Mouse (Mus musculus): ENCODE data around the gene Zyg11b.

The Zyg11b gene

GRCm38 (mm10) chr4:108318649-108319615, 18.0 kb upstream of the Zyg11b start:
- no peak for DNase-seq (ENCODE audit: low read depth, low spot score)

GRCm38 (mm10) chr4:108317656-108318605, 17.0 kb upstream of the Zyg11b start:
- no peak for DNase-seq (ENCODE audit: low read depth, low spot score)

GRCm38 (mm10) chr4:108314041-108314440, 13.1 kb upstream of the Zyg11b start:
- no peak for DNase-seq (ENCODE audit: low read depth, low spot score)

GRCm38 (mm10) chr4:108310706-108311105, 9.8 kb upstream of the Zyg11b start:
- DNase-seq (ENCODE audit: low read depth, low spot score): no peak

DNA sequence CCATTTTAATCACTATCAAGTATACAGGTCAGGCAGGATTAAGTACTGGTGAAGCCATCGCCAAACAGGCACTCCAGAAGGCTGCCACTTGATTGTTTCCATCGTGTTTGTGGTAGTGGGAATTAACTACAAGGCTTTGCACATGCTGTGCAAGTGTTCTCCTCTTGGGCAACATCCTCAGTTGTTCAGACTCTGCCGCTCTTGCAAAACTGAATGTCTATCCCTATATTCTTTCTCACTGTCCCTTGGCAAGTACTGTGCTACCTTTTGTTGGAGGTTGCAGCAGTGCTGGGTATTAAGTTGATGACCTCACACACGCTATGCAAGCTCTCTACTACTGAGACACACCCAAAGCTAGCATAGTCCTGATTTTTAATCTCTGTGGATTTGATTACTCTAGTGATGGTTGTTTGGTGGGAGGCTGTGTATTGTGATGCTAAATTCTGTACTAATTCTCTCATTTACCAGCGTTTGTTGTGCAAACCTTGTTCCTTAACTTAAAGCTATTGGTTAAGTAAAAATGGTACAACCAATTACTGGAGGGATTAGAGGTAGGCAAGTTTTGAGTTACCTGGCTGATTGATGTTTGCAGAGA, 1.5 kb upstream of the Zyg11b start:
- DNase-seq (ENCODE audit: low read depth, low spot score): no peak

- DNase-seq (ENCODE audit: low read depth, low spot score): no peak
These were observed 630 bp downstream of the Zyg11b start for GRCm38 (mm10) chr4:108300266-108300665.

- DNase-seq (ENCODE audit: low read depth, low spot score): no peak
These were observed 23.9 kb downstream of the Zyg11b start for GRCm38 (mm10) chr4:108276973-108277372.

GRCm38 (mm10) chr4:108272286-108272685, 28.6 kb downstream of the Zyg11b start:
- DNase-seq (ENCODE audit: low read depth, low spot score): no peak

GRCm38 (mm10) chr4:108265774-108266173, 35.1 kb downstream of the Zyg11b start:
- no peak for DNase-seq (ENCODE audit: low read depth, low spot score)

DNA sequence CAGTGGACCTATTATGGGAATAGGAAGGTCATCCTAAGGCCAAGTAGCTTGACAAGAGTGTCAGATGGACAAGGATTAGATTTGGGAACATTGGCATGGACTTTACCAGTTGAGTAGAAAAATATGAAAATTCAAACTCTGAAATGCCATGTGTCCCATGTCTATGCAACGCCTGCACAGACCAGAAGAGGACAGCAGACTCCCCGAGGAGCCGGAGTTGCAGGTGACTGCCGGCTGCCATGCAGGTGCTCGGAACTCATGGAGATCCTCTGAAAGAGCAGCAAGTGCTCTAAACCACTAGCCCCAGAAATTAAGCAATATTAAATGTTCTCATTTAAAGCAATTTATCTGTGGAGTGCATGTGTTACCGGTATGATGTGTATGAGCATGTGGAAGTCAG, 47.6 kb downstream of the Zyg11b start:
- no peak for DNase-seq (ENCODE audit: low read depth, low spot score)

- DNase-seq (ENCODE audit: low read depth, low spot score): no peak
These were observed 50.4 kb downstream of the Zyg11b start for GRCm38 (mm10) chr4:108250501-108250900.

- DNase-seq (ENCODE audit: low read depth, low spot score): no peak
These were observed 51.6 kb downstream of the Zyg11b start for GRCm38 (mm10) chr4:108249314-108249713.

DNA sequence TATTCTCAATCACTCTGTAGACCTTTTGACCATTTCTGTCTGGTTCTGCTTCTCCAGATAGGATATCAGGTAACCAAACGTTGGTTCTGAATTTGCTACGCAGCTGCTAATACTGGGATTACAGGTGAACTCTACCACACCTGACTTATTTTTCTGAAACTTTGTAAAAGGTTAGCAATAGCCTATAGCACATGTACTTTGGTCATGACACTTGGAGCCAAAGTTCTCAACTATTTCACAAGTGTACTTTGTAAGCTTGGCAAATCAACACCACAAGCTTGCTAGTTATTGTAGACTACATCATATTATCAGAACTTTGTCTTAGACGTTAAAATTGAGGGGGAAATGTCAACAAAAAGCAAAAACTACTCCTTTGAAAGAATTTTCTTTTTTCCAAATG, 67.2 kb downstream of the Zyg11b start:
- DNase-seq (ENCODE audit: low read depth, low spot score): no peak

DNA sequence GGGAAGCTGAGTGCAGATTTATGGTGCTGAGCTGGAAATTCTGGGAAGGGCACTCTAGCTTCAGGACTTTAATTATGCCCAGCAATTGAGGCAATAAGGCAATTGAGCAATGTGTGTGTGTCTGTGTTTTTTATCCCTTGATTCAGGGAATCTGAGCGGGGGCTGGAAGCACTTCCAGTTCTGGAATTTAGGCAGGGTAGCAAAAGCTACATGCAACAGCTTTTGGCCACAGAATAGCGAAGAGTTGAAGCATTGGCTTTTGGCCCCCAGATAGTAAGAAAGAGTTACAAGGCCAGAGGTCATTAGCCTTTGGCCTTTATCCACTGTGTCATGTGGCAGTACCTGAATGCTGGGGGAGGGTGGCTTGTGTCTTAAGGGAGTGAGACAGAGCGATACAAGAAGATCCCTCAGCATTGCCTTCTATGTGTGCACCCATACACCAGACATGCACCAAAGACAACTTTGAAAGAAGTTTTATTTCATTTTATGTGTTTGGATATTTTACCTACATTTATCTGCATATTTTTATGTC, 75.5 kb downstream of the Zyg11b start:
- DNase-seq (ENCODE audit: low read depth, low spot score): no peak

DNA sequence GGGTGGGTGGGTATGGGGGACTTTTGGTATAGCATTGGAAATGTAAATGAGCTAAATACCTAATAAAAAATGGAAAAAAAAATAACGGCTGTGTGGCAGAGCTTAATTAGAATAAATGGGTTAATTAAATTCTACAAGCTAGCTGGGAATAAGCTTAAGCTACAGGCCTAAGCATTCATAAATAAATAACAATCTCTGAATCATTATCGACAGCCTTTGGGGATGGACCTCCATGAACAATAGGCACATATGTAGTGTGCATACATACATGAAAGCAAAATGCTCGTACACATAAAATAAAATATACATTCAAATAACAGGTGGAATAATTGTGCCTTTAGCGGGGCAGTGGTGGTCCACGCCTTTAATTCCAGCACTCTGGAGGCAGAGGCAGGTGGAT, 78.4 kb downstream of the Zyg11b start:
- no peak for DNase-seq (ENCODE audit: low read depth, low spot score)

DNA sequence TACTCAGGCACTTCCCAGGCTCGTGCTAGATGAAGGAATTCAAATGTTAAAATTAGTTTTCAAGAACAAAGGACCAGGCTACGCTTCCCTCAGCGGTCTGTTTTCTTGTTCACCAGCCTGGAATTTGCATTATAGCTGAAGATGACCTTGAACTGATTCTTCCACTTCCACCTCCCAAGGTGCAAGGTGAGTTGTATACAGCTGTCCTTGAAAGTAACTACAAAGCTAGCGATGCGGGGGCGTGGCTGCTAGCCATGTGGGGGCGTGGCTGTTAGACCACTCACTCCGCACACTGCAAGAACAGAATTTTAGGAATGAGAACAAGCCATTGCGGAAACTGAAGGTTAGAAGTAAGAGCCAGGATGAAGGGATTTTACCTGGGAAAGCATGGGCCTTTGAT, 81.9 kb downstream of the Zyg11b start:
- DNase-seq (ENCODE audit: low read depth, low spot score): no peak

DNA sequence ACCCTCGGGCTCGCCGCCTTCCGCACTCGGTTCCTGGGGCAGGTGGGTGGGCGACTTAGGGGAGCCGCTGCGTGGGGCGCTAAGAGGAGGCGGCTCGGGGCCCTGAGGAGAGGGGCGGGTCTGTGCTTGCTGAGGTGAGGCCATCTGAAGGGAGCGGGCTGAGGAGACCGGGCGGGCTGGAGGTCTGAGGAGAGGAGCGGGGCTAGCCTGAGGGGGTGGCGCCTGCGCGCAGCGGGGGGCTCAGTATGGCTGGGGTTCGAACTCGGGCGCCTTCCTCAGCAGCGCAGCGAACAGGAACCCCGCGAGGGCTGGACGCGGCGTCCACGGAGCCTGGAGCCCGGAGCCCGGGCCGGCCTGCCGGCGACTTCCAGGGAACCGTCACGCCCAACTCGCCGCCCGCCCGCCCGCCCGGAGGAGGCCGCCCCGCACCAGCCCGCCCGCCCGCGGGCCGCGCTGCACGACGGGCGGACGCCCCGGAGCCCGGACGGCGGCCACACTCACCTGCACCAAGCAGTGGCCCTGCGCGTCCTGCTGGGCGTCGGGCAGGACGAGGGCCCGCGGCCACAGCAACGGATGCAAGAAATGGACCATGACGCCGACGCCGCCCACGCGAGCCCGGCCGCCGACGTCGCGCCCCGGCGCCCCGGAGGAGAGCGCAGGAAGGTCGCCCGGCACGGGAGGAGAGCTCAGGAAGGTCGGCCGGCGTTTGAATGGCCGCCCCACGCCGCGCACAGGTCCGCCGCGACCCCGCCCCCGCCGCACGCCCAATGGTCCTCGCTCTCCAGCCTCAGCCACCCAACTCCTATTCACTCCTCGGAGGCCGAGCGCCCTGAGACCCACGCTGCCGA, 83.3 kb downstream of the Zyg11b start, which contains the start of gene Zyg11a:
Gene Zyg11a, minus strand, starts transcription at position 717 of the 848 bp plus-strand sequence.
- DNase-seq (ENCODE audit: low read depth, low spot score): no peak

DNA sequence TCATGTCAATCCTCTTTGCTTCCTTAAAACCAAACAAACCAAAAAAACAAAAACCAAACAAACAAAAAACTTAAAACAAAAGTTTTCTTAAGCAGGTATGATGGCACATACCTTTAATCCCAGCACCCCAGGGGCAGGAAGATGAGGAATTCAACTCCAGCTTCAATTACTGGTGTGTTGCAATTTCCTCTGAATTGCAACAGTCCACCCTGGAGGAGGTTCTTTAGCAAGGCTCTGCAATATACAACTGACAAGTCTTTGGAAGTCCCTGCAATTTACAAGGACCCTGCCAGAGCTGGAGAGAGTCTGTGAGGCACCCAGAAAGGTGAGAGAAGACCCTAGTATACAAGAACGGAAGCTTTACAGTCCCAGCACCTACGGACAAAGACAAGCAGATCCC, 87.9 kb downstream of the Zyg11b start:
- no peak for DNase-seq (ENCODE audit: low read depth, low spot score)

DNA sequence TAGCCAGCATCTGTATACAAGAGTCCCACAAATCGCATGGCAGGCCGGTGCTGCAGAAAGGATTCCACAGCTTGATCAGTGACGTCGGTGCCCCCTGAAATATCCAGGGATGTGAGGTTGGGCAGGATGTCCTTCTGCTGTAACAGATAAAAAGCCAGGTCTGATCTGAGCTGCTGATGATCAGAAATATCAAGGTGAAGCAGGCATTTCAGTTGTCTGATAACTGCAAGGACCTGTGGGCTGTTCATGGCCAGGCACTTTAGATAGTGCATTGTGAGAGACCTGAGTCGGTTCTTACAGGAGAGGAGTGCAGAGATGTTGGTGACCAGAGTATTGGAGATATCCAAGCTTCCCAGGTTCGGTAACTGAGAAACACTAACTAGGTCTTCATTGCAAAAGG, 96.3 kb downstream of the Zyg11b start:
- no peak for DNase-seq (ENCODE audit: low read depth, low spot score)

- no peak for DNase-seq (ENCODE audit: low read depth, low spot score)
These were observed 101.7 kb downstream of the Zyg11b start for GRCm38 (mm10) chr4:108199236-108199635.

Data from retina, adult 2 months (tissue).